Mouse (Mus musculus): ENCODE results near the gene Plin5. TPM values are rescaled to one million over a fixed set of nuclear protein-coding genes. Genes with fewer than 3 reads are reported as not detected.

Plin5 gene
- total and polyA plus RNA-seq, 3 experiments: not detected

DNA sequence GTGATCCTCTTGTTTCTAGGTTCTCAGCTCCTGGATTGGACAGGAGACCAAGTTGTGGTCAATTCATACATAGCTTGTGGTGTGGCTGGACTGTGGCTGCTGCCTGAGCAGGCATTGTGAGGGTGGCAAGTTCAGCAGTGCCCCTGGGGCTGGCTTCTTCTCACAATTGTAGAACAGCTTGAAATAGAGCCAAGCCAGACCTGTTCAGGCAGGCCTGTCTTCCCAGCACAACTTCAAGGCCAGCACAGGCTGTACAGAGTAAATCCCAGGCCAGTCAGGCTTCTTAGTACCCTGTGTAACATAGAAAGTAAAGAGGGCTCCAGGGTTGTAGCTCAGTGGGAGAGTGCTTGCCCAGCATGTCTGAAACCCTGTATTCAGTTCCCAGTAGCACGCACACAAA, 24.6 kb downstream of the Plin5 start:
- dilution Hi-C loops (cut with MboI; ENCODE audit: extremely low pct_ligation_motif_present, extremely low pct_unique_long_range_greater_than_20kb, low sequenced_read_pairs): no loop called here

DNA sequence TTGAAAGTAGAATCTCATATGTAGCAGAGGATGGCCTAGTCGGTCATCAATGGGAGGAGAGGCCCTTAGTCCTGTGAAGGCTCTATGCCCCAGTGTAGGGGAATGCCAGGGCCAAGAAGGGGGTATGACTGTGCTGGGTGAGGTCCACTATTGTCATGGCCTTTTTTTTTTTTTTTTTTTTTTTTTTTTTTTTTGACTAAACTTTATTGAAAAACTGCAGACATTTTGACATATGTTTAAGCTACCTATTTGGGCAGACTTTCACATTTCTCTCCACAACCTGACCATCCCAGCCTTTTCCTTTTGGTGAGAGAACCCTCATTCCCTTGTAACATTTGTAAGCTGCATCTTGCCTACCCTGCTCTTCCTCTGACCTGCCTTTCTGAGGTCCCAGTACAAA, 25.1 kb downstream of the Plin5 start:
- no peaks in the 10 kb centered on the region for H3K9me3 ChIP-seq (replicated peaks; ENCODE audit: low read length)
- no peaks in the 10 kb centered on the region for H3K4me1 ChIP-seq (ENCODE audit: control insufficient read depth in 1 of 2, insufficient read depth in 2 of 2)
- H3K27ac ChIP-seq (ENCODE audit: insufficient read depth, low read depth): no peak overlapping the region
- no peak for TF ChIP-seq BHLHE40 (IDR thresholded peaks at IDR 0.05; ENCODE audit: low read depth, low read length)
- TF ChIP-seq CHD2 (IDR thresholded peaks at IDR 0.05; ENCODE audit: low read length): no peak
- no peak for TF ChIP-seq ZKSCAN1 (IDR thresholded peaks at IDR 0.05; ENCODE audit: borderline replicate concordance, low read depth, low read length)
- peak; percentile 96 for TF ChIP-seq ZNF384 (IDR thresholded peaks at IDR 0.05; ENCODE audit: low read depth, low read length)
- no peaks in the 10 kb centered on the region for H3K79me2 ChIP-seq (replicated peaks; ENCODE audit: control insufficient read depth, extremely low read depth, insufficient read depth, poor library complexity, severe bottlenecking)
- H3K36me3 ChIP-seq (replicated peaks in 1 of 2; ENCODE audit: control insufficient read depth in 1 of 2, insufficient read depth in 1 of 2, low read length in 1 of 2): peaks cover 53 to 83% of the 10 kb centered on the region in 2 experiments
- no peak overlapping the region for H3K9ac ChIP-seq (ENCODE audit: insufficient read depth, low read depth)
- H3K4me3 ChIP-seq (replicated peaks in 1 of 3; ENCODE audit: low read depth in 2 of 3, low read length in 2 of 3, poor library complexity in 1 of 3): no peak overlapping the region
- dilution Hi-C loops (cut with MboI; ENCODE audit: extremely low pct_ligation_motif_present, extremely low pct_unique_long_range_greater_than_20kb, low sequenced_read_pairs): no loop called here
- DNase-seq (ENCODE audit: extremely low read depth): no peak
- in situ Hi-C loops (cut with MboI; ENCODE audit: low pct_ligation_motif_present, low pct_unique_long_range_greater_than_20kb, low sequenced_read_pairs): no loop called here
- H3K4me2 ChIP-seq (ENCODE audit: insufficient read depth, low read depth, poor library complexity, severe bottlenecking): no peak overlapping the region
- H3K27me3 ChIP-seq (replicated peaks): no peaks in the 10 kb centered on the region

More for the DNA sequence above, 24.6 kb downstream of the Plin5 start:
- Histone ChIP-seq H3K27me3 (replicated peaks) (no peaks in the 10 kb centered on the region), H3K27ac (ENCODE audit: insufficient read depth, low read depth) (no peak overlapping the region), H3K4me3 (replicated peaks in 1 of 3; ENCODE audit: low read depth in 2 of 3, low read length in 2 of 3, poor library complexity in 1 of 3) (no peak overlapping the region), H3K36me3 (replicated peaks in 1 of 2; ENCODE audit: control insufficient read depth in 1 of 2, insufficient read depth in 1 of 2, low read length in 1 of 2) (peaks cover 56 to 83% of the 10 kb centered on the region in 2 experiments), H3K9me3 (replicated peaks; ENCODE audit: low read length) (no peaks in the 10 kb centered on the region), H3K4me2 (ENCODE audit: insufficient read depth, low read depth, poor library complexity, severe bottlenecking) (no peak overlapping the region), H3K9ac (ENCODE audit: insufficient read depth, low read depth) (no peak overlapping the region), H3K4me1 (ENCODE audit: control insufficient read depth in 1 of 2, insufficient read depth in 2 of 2) (no peaks in the 10 kb centered on the region), H3K79me2 (replicated peaks; ENCODE audit: control insufficient read depth, extremely low read depth, insufficient read depth, poor library complexity, severe bottlenecking) (no peaks in the 10 kb centered on the region)
- TF ChIP-seq CTCF (conservative IDR thresholded peaks at IDR 0.05 in 1 of 2, IDR thresholded peaks at IDR 0.05 in 1 of 2; ENCODE audit: low read depth in 2 of 2, low read length in 2 of 2) (no peak), ETS1 (conservative IDR thresholded peaks at IDR 0.05; ENCODE audit: low read depth, low read length) (no peak), PAX5 (IDR thresholded peaks at IDR 0.05; ENCODE audit: low read length) (no peak), MAX (IDR thresholded peaks at IDR 0.05; ENCODE audit: low read length) (no peak), HCFC1 (IDR thresholded peaks at IDR 0.05; ENCODE audit: low read depth, low read length) (no peak), SMC3 (IDR thresholded peaks at IDR 0.05; ENCODE audit: low read depth, low read length) (no peak), UBTF (IDR thresholded peaks at IDR 0.05; ENCODE audit: low read depth, low read length) (no peak), BHLHE40 (IDR thresholded peaks at IDR 0.05; ENCODE audit: low read depth, low read length) (no peak), KAT2A (IDR thresholded peaks at IDR 0.05; ENCODE audit: insufficient replicate concordance, low read length) (no peak)
- no peak for DNase-seq (ENCODE audit: extremely low read depth)
- in situ Hi-C loops (cut with MboI; ENCODE audit: low pct_ligation_motif_present, low pct_unique_long_range_greater_than_20kb, low sequenced_read_pairs): no loop called here

DNA sequence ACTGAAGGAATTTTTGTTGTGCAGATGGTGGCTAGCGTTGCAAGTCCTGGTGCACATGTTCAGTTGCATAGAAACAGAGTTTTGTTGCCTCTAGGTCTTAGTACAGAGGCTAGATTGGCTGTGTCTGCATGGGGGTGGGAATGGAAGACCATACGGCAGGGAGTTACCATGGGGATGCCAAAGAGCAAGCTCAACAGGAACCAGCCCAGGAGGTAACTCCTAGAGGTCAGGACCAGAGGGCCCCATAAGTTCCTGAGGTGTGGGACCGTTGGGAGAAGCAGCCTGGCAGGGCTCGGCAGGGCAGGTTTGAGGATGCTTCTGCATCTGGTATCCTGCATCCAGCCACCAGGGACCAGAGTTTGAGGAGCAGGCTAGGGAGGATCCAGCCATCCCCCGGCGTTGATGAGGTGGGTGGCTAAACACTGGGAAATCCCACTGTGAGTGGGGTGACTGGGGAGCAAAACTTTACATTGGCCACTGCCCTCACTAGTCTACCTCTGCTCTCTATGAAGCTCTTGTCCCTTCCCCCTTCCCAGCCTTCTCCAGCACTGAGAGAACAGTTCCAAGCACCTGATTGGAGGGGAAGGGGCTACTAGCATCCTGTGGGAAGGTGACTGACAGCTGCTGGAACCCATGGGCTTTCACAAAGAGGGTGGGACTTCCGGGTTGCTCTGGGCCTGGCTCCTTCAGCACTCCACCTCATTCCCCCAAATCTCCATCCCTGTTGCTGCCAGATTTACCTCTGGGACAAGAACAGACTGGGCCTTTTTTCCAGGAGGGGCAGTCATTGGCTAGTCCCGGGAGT, 36.4 kb downstream of the Plin5 start:
- Histone ChIP-seq H3K36me3 (replicated peaks in 1 of 2; ENCODE audit: control insufficient read depth in 1 of 2, insufficient read depth in 1 of 2, low read length in 1 of 2) (peaks cover 11 to 35% of the 10 kb centered on the region in 2 experiments), H3K4me2 (ENCODE audit: insufficient read depth, low read depth, poor library complexity, severe bottlenecking) (peak overlapping the region; percentile 49), H3K27ac (ENCODE audit: insufficient read depth, low read depth) (0 out of 2 replicates have a peak overlapping the region, but pooled peaks have one; percentile 8), H3K9me3 (replicated peaks; ENCODE audit: low read length) (no peaks in the 10 kb centered on the region), H3K4me3 (replicated peaks in 1 of 3; ENCODE audit: low read depth in 2 of 3, low read length in 2 of 3, poor library complexity in 1 of 3) (peak overlapping the region; percentile 71 to 94 (median 90)), H3K27me3 (replicated peaks) (no peaks in the 10 kb centered on the region), H3K79me2 (replicated peaks; ENCODE audit: control insufficient read depth, extremely low read depth, insufficient read depth, poor library complexity, severe bottlenecking) (peaks cover 20% of the 10 kb centered on the region), H3K4me1 (ENCODE audit: control insufficient read depth in 1 of 2, insufficient read depth in 2 of 2) (peaks cover 0 to 34% of the 10 kb centered on the region in 2 experiments; a peak in 3 of 4 replicates), H3K9ac (ENCODE audit: insufficient read depth, low read depth) (peak overlapping the region; percentile 89)
- DNase-seq (ENCODE audit: extremely low read depth): peak; percentile 93
- dilution Hi-C loops (cut with MboI; ENCODE audit: extremely low pct_ligation_motif_present, extremely low pct_unique_long_range_greater_than_20kb, low sequenced_read_pairs): no loop called here
- TF ChIP-seq HCFC1 (IDR thresholded peaks at IDR 0.05; ENCODE audit: low read depth, low read length) (peak; percentile 81), KAT2A (IDR thresholded peaks at IDR 0.05; ENCODE audit: insufficient replicate concordance, low read length) (0 out of 2 replicates have a peak, but pooled peaks have one; percentile 67), CHD2 (IDR thresholded peaks at IDR 0.05; ENCODE audit: low read length) (peak; percentile 94), ZNF384 (IDR thresholded peaks at IDR 0.05; ENCODE audit: low read depth, low read length) (no peak), ZMIZ1 (IDR thresholded peaks at IDR 0.05; ENCODE audit: low read depth, low read length) (no peak), SIN3A (IDR thresholded peaks at IDR 0.05; ENCODE audit: low read length) (peak; percentile 34; the same call in 1 of the 2 replicates), NELFE (IDR thresholded peaks at IDR 0.05; ENCODE audit: low read depth, low read length) (peak; percentile 55), RCOR1 (conservative IDR thresholded peaks at IDR 0.05; ENCODE audit: low read depth, low read length) (no peak), POLR2AphosphoS2 (IDR thresholded peaks at IDR 0.05; ENCODE audit: low read depth, low read length) (0 out of 2 replicates have a peak, but pooled peaks have one; percentile 24), POLR2A (IDR thresholded peaks at IDR 0.05; ENCODE audit: low read depth, low read length) (peak; percentile 71), TBP (conservative IDR thresholded peaks at IDR 0.05; ENCODE audit: low read depth, low read length) (peak; percentile 72; the same call in 1 of the 2 replicates), ELF1 (IDR thresholded peaks at IDR 0.05; ENCODE audit: low read depth, low read length) (peak; percentile 93)
- in situ Hi-C loops (cut with MboI; ENCODE audit: low pct_ligation_motif_present, low pct_unique_long_range_greater_than_20kb, low sequenced_read_pairs): loop anchor here (5.0 kb wide), 1 partner anchor 36 kb away; the partner anchor contains the start of gene Plin5

Data from CH12.LX (cell line).